Mouse (Mus musculus): ENCODE measurements around the gene Fignl1. TPM values are rescaled to one million over a fixed set of nuclear protein-coding genes. Genes with fewer than 3 reads are reported as not detected.

Fignl1 gene
- total and polyA plus RNA-seq, 3 experiments: 82.8 to 189 (median 98.5) TPM

GRCm38 (mm10) chr11:11785457-11785856 is 23.3 kb downstream of the Fignl1 start:
- H3K27me3 ChIP-seq (replicated peaks): no peaks in the 10 kb centered on the region
- H3K79me2 ChIP-seq (replicated peaks; ENCODE audit: control insufficient read depth, extremely low read depth, insufficient read depth, poor library complexity, severe bottlenecking): no peaks in the 10 kb centered on the region
- no peaks in the 10 kb centered on the region for H3K36me3 ChIP-seq (replicated peaks in 1 of 2; ENCODE audit: control insufficient read depth in 1 of 2, insufficient read depth in 1 of 2, low read length in 1 of 2)
- DNase-seq (ENCODE audit: extremely low read depth): no peak
- no peak overlapping the region for H3K4me2 ChIP-seq (ENCODE audit: insufficient read depth, low read depth, poor library complexity, severe bottlenecking)
- in situ Hi-C loops (cut with MboI; ENCODE audit: low pct_ligation_motif_present, low pct_unique_long_range_greater_than_20kb, low sequenced_read_pairs): loop anchor here (5.0 to 10.0 kb wide), 3 partner anchors 228 to 391 kb away; no protein-coding TSS in a partner anchor
- H3K27ac ChIP-seq (ENCODE audit: insufficient read depth, low read depth): no peak overlapping the region
- H3K9me3 ChIP-seq (replicated peaks; ENCODE audit: low read length): no peaks in the 10 kb centered on the region
- H3K4me3 ChIP-seq (replicated peaks in 1 of 3; ENCODE audit: low read depth in 2 of 3, low read length in 2 of 3, poor library complexity in 1 of 3): no peak overlapping the region
- peaks cover 19 to 66% of the 10 kb centered on the region in 2 experiments for H3K4me1 ChIP-seq (ENCODE audit: control insufficient read depth in 1 of 2, insufficient read depth in 2 of 2)
- TF ChIP-seq MAX (IDR thresholded peaks at IDR 0.05; ENCODE audit: low read length) (no peak), CHD2 (IDR thresholded peaks at IDR 0.05; ENCODE audit: low read length) (no peak), RCOR1 (conservative IDR thresholded peaks at IDR 0.05; ENCODE audit: low read depth, low read length) (no peak), HCFC1 (IDR thresholded peaks at IDR 0.05; ENCODE audit: low read depth, low read length) (no peak), PAX5 (IDR thresholded peaks at IDR 0.05; ENCODE audit: low read length) (no peak), ETS1 (conservative IDR thresholded peaks at IDR 0.05; ENCODE audit: low read depth, low read length) (no peak), NRF1 (IDR thresholded peaks at IDR 0.05; ENCODE audit: low read depth, low read length) (no peak), USF1 (IDR thresholded peaks at IDR 0.05; ENCODE audit: low read depth, low read length) (no peak), MXI1 (IDR thresholded peaks at IDR 0.05; ENCODE audit: low read depth, low read length) (no peak), POLR2AphosphoS2 (IDR thresholded peaks at IDR 0.05; ENCODE audit: low read depth, low read length) (no peak), ZNF384 (IDR thresholded peaks at IDR 0.05; ENCODE audit: low read depth, low read length) (no peak), RAD21 (IDR thresholded peaks at IDR 0.05; ENCODE audit: low read depth, low read length) (no peak), MYC (IDR thresholded peaks at IDR 0.05; ENCODE audit: low read depth, low read length) (no peak), SIN3A (IDR thresholded peaks at IDR 0.05; ENCODE audit: low read length) (no peak), IRF4 (IDR thresholded peaks at IDR 0.05; ENCODE audit: low read depth, low read length) (no peak)
- no peak overlapping the region for H3K9ac ChIP-seq (ENCODE audit: insufficient read depth, low read depth)
- dilution Hi-C loops (cut with MboI; ENCODE audit: extremely low pct_ligation_motif_present, extremely low pct_unique_long_range_greater_than_20kb, low sequenced_read_pairs): no loop called here

DNA sequence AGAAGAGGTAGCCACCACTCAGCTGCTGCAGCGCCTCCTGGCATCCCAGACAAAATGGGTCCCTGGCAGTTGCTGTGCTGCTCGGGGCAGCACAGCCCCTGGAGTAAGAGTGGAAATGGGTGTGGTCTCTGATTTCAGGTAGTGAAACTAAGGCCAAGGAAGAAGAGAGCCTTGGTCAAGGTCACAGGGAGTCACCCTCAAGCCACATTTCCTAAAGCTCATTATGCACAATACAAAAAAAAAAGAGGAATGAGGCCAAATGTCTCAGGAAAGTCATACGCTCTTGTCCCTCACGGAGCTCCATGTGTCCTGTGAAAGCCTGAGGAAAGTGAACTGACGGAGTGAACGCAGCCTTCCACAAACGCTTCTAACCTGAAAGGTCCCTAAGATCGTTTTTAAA is 27.0 kb downstream of the Fignl1 start:
- no peaks in the 10 kb centered on the region for H3K79me2 ChIP-seq (replicated peaks; ENCODE audit: control insufficient read depth, extremely low read depth, insufficient read depth, poor library complexity, severe bottlenecking)
- DNase-seq (ENCODE audit: extremely low read depth): no peak
- in situ Hi-C loops (cut with MboI; ENCODE audit: low pct_ligation_motif_present, low pct_unique_long_range_greater_than_20kb, low sequenced_read_pairs): loop anchor here (10.0 kb wide), 1 partner anchor 387 kb away; no protein-coding TSS in a partner anchor
- H3K36me3 ChIP-seq (replicated peaks in 1 of 2; ENCODE audit: control insufficient read depth in 1 of 2, insufficient read depth in 1 of 2, low read length in 1 of 2): no peaks in the 10 kb centered on the region
- no peaks in the 10 kb centered on the region for H3K9me3 ChIP-seq (replicated peaks; ENCODE audit: low read length)
- no peak overlapping the region for H3K9ac ChIP-seq (ENCODE audit: insufficient read depth, low read depth)
- H3K4me1 ChIP-seq (ENCODE audit: control insufficient read depth in 1 of 2, insufficient read depth in 2 of 2): peaks cover 25 to 81% of the 10 kb centered on the region in 2 experiments
- H3K4me2 ChIP-seq (ENCODE audit: insufficient read depth, low read depth, poor library complexity, severe bottlenecking): no peak overlapping the region
- no peak overlapping the region for H3K27ac ChIP-seq (ENCODE audit: insufficient read depth, low read depth)
- no peaks in the 10 kb centered on the region for H3K27me3 ChIP-seq (replicated peaks)
- H3K4me3 ChIP-seq (replicated peaks in 1 of 3; ENCODE audit: low read depth in 2 of 3, low read length in 2 of 3, poor library complexity in 1 of 3): no peak overlapping the region
- dilution Hi-C loops (cut with MboI; ENCODE audit: extremely low pct_ligation_motif_present, extremely low pct_unique_long_range_greater_than_20kb, low sequenced_read_pairs): no loop called here
- TF ChIP-seq SMC3 (IDR thresholded peaks at IDR 0.05; ENCODE audit: low read depth, low read length) (peak; percentile 21; the same call in 1 of the 2 replicates), NELFE (IDR thresholded peaks at IDR 0.05; ENCODE audit: low read depth, low read length) (no peak), USF2 (conservative IDR thresholded peaks at IDR 0.05; ENCODE audit: low read depth, low read length) (no peak), E2F4 (IDR thresholded peaks at IDR 0.05; ENCODE audit: insufficient replicate concordance, low read depth, low read length) (no peak), ZKSCAN1 (IDR thresholded peaks at IDR 0.05; ENCODE audit: borderline replicate concordance, low read depth, low read length) (no peak), UBTF (IDR thresholded peaks at IDR 0.05; ENCODE audit: low read depth, low read length) (no peak), POLR2A (IDR thresholded peaks at IDR 0.05; ENCODE audit: low read depth, low read length) (no peak), CHD2 (IDR thresholded peaks at IDR 0.05; ENCODE audit: low read length) (no peak; the same call in 1 of the 2 replicates), ELF1 (IDR thresholded peaks at IDR 0.05; ENCODE audit: low read depth, low read length) (peak; percentile 56), MYC (IDR thresholded peaks at IDR 0.05; ENCODE audit: low read depth, low read length) (peak; percentile 75), PAX5 (IDR thresholded peaks at IDR 0.05; ENCODE audit: low read length) (no peak), EP300 (IDR thresholded peaks at IDR 0.05; ENCODE audit: low read length) (peak; percentile 87), JUN (IDR thresholded peaks at IDR 0.05; ENCODE audit: insufficient read depth, low read depth, low read length) (no peak), USF1 (IDR thresholded peaks at IDR 0.05; ENCODE audit: low read depth, low read length) (no peak), HCFC1 (IDR thresholded peaks at IDR 0.05; ENCODE audit: low read depth, low read length) (0 out of 2 replicates have a peak, but pooled peaks have one; percentile 42), CHD1 (IDR thresholded peaks at IDR 0.05; ENCODE audit: low read depth, low read length) (no peak), MAFK (IDR thresholded peaks at IDR 0.05; ENCODE audit: insufficient replicate concordance, low read length) (0 out of 2 replicates have a peak, but pooled peaks have one; percentile 17), RCOR1 (conservative IDR thresholded peaks at IDR 0.05; ENCODE audit: low read depth, low read length) (0 out of 2 replicates have a peak, but pooled peaks have one; percentile 44), KAT2A (IDR thresholded peaks at IDR 0.05; ENCODE audit: insufficient replicate concordance, low read length) (0 out of 2 replicates have a peak, but pooled peaks have one; percentile 31), GABPA (IDR thresholded peaks at IDR 0.05; ENCODE audit: insufficient replicate concordance, low read depth, low read length) (no peak), ZMIZ1 (IDR thresholded peaks at IDR 0.05; ENCODE audit: low read depth, low read length) (0 out of 2 replicates have a peak, but pooled peaks have one; percentile 34), MAZ (IDR thresholded peaks at IDR 0.05; ENCODE audit: low read depth, low read length) (peak; percentile 50; the same call in 1 of the 2 replicates), RAD21 (IDR thresholded peaks at IDR 0.05; ENCODE audit: low read depth, low read length) (no peak; the same call in none of the 2 replicates), BHLHE40 (IDR thresholded peaks at IDR 0.05; ENCODE audit: low read depth, low read length) (peak; percentile 52)
